Mouse (Mus musculus) kidney, adult 2 months (tissue): Measurements from ENCODE around the gene Txnrd2. TPM values are rescaled to one million over a fixed set of nuclear protein-coding genes. Genes with fewer than 3 reads are reported as not detected.

Experiments used
- DNase-seq: peaks from one replicate; pipeline ENCODE4 v3.0.0; 2021
- H3K27ac ChIP-seq: fragments of 200-500 bp; 2 replicates; pipeline ENCODE4 v1.5.1; 2012; ENCODE audit warnings: low read depth, low read length, control low read depth, inconsistent platforms; ENCODE audit not compliant: insufficient read depth
- H3K27me3 ChIP-seq: fragments of 200-500 bp; replicated peaks from 2 replicates; pipeline ENCODE4 v1.6.1; 2012; ENCODE audit warnings: mild to moderate bottlenecking, moderate library complexity, low read length, inconsistent platforms; ENCODE audit not compliant: control insufficient read depth, insufficient read depth
- H3K36me3 ChIP-seq: fragments of 200-500 bp; 2 replicates; pipeline ENCODE4 v1.6.1; 2012; ENCODE audit warnings: mild to moderate bottlenecking, moderate library complexity, low read length, inconsistent platforms; ENCODE audit not compliant: control insufficient read depth, insufficient read depth
- H3K4me1 ChIP-seq: fragments of 200-500 bp; 2 replicates; pipeline ENCODE4 v1.6.1; 2011; ENCODE audit warnings: low read length; ENCODE audit not compliant: control insufficient read depth, insufficient read depth
- H3K4me3 ChIP-seq: fragments of 200-500 bp; 2 replicates; pipeline ENCODE4 v1.5.1; 2011; ENCODE audit warnings: mild to moderate bottlenecking, low read depth, low read length, control low read depth; ENCODE audit not compliant: insufficient read depth
- CTCF ChIP-seq: fragments of 200-500 bp; conservative IDR thresholded peaks from 2 replicates; pipeline ENCODE4 v1.5.1; 2011; ENCODE audit warnings: low read depth, mild to moderate bottlenecking, control low read depth, low read length, moderate library complexity, mixed read lengths; ENCODE audit not compliant: insufficient read depth, insufficient read length
- POLR2A ChIP-seq: fragments of 200-500 bp; IDR thresholded peaks from one replicate; pipeline ENCODE4 v1.6.1; 2011; ENCODE audit warnings: low read depth, low read length, control low read depth
- WGBS: fragments of 180-500 bp; shearing (Covaris S2); methylation state at CpG from one replicate; pipeline ENCODE4 v1.1.7; 2018; 5-methylcytosine and 5-hydroxymethylcytosine counted together
- polyA plus RNA-seq: library from polyadenylated mRNA; depleted of rRNA; stranded (reverse); fragments of >200 nt; gene quantifications from 2 replicates; pipeline ENCODE4 v1.2.3, GENCODE M21; 2012

Txnrd2 gene
- polyA plus RNA-seq, 1 experiment, result 39.1 TPM

DNA sequence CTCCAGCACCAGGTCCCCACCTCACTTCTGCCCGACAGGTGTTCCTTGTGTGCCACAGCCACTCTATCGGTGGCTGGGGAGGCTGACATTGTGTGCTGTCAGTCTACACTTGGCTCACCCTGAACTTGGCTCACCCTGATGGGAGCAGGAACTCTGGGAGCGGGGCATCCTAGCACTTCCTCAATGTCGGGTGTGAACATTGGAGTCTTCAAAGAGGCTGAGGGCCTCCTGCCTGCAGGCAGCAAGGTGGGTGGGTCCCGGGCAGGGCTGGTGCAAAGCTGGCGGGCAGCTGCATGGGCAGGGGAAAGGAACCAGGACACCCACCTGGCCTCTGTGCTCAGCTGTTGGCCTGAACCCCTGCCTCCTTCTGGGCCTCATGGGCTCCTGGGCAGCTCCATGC is 9.9 kb downstream of the Txnrd2 start:
- H3K27me3 ChIP-seq, result no peaks in the 10 kb centered on the region
- no peak overlapping the region for H3K4me3 ChIP-seq
- no peak for DNase-seq
- no peak overlapping the region for H3K27ac ChIP-seq
- no peaks in the 10 kb centered on the region for H3K4me1 ChIP-seq
- TF ChIP-seq CTCF, result no peak
- TF ChIP-seq POLR2A, result no peak
- 82% methylated on average over 6 of the region's 6 CpGs for WGBS
- H3K36me3 ChIP-seq, result no peaks in the 10 kb centered on the region

GRCm38 (mm10) chr16:18443385-18443841 is 17.2 kb downstream of the Txnrd2 start:
- TF ChIP-seq CTCF (peak; percentile 98), POLR2A (no peak)

GRCm38 (mm10) chr16:18447243-18447642 is 21.1 kb downstream of the Txnrd2 start:
- Histone ChIP-seq H3K36me3 (no peaks in the 10 kb centered on the region), H3K27me3 (no peaks in the 10 kb centered on the region), H3K4me3 (no peak overlapping the region), H3K27ac (no peak overlapping the region), H3K4me1 (no peaks in the 10 kb centered on the region)
- no peak for DNase-seq
- TF ChIP-seq POLR2A (no peak), CTCF (no peak)

More at GRCm38 (mm10) chr16:18443385-18443841, 17.2 kb downstream of the Txnrd2 start:
- H3K27me3 ChIP-seq, result no peaks in the 10 kb centered on the region
- 18% methylated on average over 8 of the region's 8 CpGs for WGBS
- H3K27ac ChIP-seq, result no peak overlapping the region
- H3K4me1 ChIP-seq, result no peaks in the 10 kb centered on the region
- no peak overlapping the region for H3K4me3 ChIP-seq
- DNase-seq, result peak; percentile 93
- H3K36me3 ChIP-seq, result no peaks in the 10 kb centered on the region

GRCm38 (mm10) chr16:18448104-18448503 is 21.9 kb downstream of the Txnrd2 start:
- no peak for DNase-seq
- no peak overlapping the region for H3K27ac ChIP-seq
- no peak overlapping the region for H3K4me3 ChIP-seq
- H3K27me3 ChIP-seq, result no peaks in the 10 kb centered on the region
- WGBS, result 59% methylated on average over 6 of the region's 6 CpGs
- H3K4me1 ChIP-seq, result no peaks in the 10 kb centered on the region
- TF ChIP-seq POLR2A (no peak), CTCF (no peak)
- no peaks in the 10 kb centered on the region for H3K36me3 ChIP-seq

GRCm38 (mm10) chr16:18449005-18449404 is 22.8 kb downstream of the Txnrd2 start:
- no peak for DNase-seq
- no peak overlapping the region for H3K4me3 ChIP-seq
- no peak overlapping the region for H3K27ac ChIP-seq
- H3K4me1 ChIP-seq, result no peaks in the 10 kb centered on the region
- H3K27me3 ChIP-seq, result no peaks in the 10 kb centered on the region
- TF ChIP-seq POLR2A, result no peak
- no peak for TF ChIP-seq CTCF
- H3K36me3 ChIP-seq, result no peaks in the 10 kb centered on the region
- WGBS, result 93% methylated on average over 4 of the region's 4 CpGs

DNA sequence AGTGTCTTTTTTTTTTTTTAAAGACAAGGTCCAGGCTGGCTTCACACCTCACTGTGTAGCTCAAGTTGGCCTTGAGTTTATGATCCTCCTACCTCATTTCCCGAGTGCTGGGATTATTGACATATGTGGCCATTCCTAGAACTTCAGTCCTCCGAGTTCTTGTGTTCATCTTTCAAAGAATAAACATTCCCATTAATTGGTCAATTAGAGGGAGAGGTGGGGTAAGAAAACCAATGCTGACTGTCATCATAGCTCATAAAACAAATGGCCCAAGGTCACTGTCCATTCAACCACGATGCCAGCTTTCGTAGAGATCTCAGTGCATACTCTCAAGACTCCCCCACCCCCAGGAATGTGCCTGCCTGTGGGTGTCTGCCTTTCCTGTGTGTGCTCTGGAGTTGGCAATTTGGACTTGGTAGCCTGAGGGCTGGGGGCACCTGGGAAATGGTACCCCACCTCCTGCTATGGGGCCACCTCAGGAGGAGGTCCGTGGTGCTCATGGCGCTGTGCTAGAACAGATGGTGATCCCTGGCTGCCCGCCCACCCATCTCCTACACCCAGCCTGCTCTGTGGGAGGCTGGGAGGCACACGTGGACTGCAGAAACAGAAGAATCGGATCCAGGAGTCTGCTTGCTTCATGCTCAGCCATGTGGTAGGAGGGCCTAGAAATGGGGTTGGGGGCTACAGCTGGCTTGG is 25.4 kb downstream of the Txnrd2 start:
- Histone ChIP-seq H3K4me1 (no peaks in the 10 kb centered on the region), H3K27me3 (no peaks in the 10 kb centered on the region), H3K4me3 (no peak overlapping the region), H3K27ac (no peak overlapping the region), H3K36me3 (no peaks in the 10 kb centered on the region)
- no peak for DNase-seq
- TF ChIP-seq CTCF (no peak), POLR2A (no peak)
- WGBS, result 48% methylated on average over 9 of the region's 9 CpGs

- WGBS, result 93% methylated on average over 8 of the region's 8 CpGs
- H3K4me1 ChIP-seq, result no peaks in the 10 kb centered on the region
- DNase-seq, result no peak
- H3K36me3 ChIP-seq, result no peaks in the 10 kb centered on the region
- no peak overlapping the region for H3K4me3 ChIP-seq
- H3K27me3 ChIP-seq, result no peaks in the 10 kb centered on the region
- TF ChIP-seq POLR2A (no peak), CTCF (no peak)
- H3K27ac ChIP-seq, result no peak overlapping the region
Measured at GRCm38 (mm10) chr16:18452361-18452862, 26.2 kb downstream of the Txnrd2 start.

GRCm38 (mm10) chr16:18453846-18454245 is 27.7 kb downstream of the Txnrd2 start:
- TF ChIP-seq CTCF (no peak), POLR2A (no peak)
- no peak overlapping the region for H3K27ac ChIP-seq
- H3K4me1 ChIP-seq, result no peaks in the 10 kb centered on the region
- no peaks in the 10 kb centered on the region for H3K36me3 ChIP-seq
- WGBS, result 63% methylated on average over 5 of the region's 5 CpGs
- no peak overlapping the region for H3K4me3 ChIP-seq
- peak; percentile 43 for DNase-seq
- H3K27me3 ChIP-seq, result no peaks in the 10 kb centered on the region
